Comparison of ENCODE assay signal across 16 mouse cellular contexts in the genomic region with DNA sequence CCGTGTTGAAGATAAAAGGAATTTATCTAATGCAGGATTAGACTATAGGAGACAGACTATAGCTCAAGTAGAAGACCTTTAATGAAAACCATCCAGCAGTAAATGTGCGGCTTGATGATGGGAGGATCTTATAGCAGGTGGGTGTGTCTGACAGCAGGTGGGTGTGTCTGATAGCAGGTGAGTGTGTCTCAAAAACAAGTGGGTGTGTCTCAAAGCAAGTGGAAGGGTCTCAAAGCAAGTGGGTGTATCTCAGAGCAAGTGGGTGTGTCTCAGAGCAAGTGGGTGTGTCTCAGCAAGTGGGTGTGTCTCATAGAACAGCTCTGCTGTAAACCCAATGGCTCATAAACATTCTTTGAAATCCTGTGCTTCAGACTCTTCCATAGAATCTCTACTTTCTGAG. TPM values are rescaled to one million over a fixed set of nuclear protein-coding genes. Genes with fewer than 3 reads are reported as not detected.
DNase-seq lines count a peak whose midpoint lies in the region; ATAC-seq and TF ChIP-seq lines count a peak whose summit lies in the region.
"Had no signal": no experiment of that assay in that cellular context is flagged by ENCODE, and none has a peak within 500 bp of the region (broad histone marks: within the 10 kb centered on the region; RNA-seq: fewer than 3 reads in every experiment).

No protein-coding gene starts in this region.

- H3K4me1 ChIP-seq in heart, embryonic 12.5 days (replicated peaks), result peaks cover 9% of the 10 kb centered on the region; the same call in 1 of the 2 replicates
- no peaks in the 10 kb centered on the region for H3K4me1 ChIP-seq in intestine, postnatal 0 days (replicated peaks; ENCODE audit: control insufficient read depth, insufficient read depth, low read length)
- peaks cover 18% of the 10 kb centered on the region for H3K4me1 ChIP-seq in liver, postnatal 0 days (ENCODE audit: insufficient read depth)
- H3K4me1 ChIP-seq: embryonic facial prominence, embryonic 15.5 days had no signal

- no peak for DNase-seq in heart, postnatal 36 days
- peak; percentile 86 for DNase-seq in R1 (ENCODE audit: low read depth, low spot score)
- DNase-seq in liver, postnatal 0 days, result peak; percentile 76
- no peak for DNase-seq in cerebellum, postnatal 36 days
- no peak for DNase-seq in retina, postnatal 1 day
- no peak for DNase-seq in right cerebral cortex, adult 18-20 months
- DNase-seq: adrenal gland, postnatal 10 days; B cell, adult 2 months; gastrocnemius, postnatal 14 days; kidney, postnatal 14 days; thymus, adult 2 months had no signal

- H3K4me2 ChIP-seq in heart, embryonic 12.5 days, result no peak overlapping the region
- no peak overlapping the region for H3K4me2 ChIP-seq in intestine, postnatal 0 days (replicated peaks; ENCODE audit: low read depth)
- H3K4me2 ChIP-seq in liver, postnatal 0 days (ENCODE audit: low read depth, low read length), result peak overlapping the region; percentile 30
- H3K4me2 ChIP-seq: embryonic facial prominence, embryonic 15.5 days; limb, embryonic 13.5 days had no signal

- no peaks in the 10 kb centered on the region for H3K27me3 ChIP-seq in heart, embryonic 12.5 days (replicated peaks)
- no peaks in the 10 kb centered on the region for H3K27me3 ChIP-seq in intestine, postnatal 0 days (replicated peaks; ENCODE audit: control insufficient read depth, insufficient read depth, low read length)
- no peaks in the 10 kb centered on the region for H3K27me3 ChIP-seq in liver, postnatal 0 days (ENCODE audit: insufficient read depth, low read length)
- H3K27me3 ChIP-seq: embryonic facial prominence, embryonic 15.5 days; limb, embryonic 13.5 days had no signal

- no peak for TF ChIP-seq CTCF in intestine, postnatal 0 days (IDR thresholded peaks at IDR 0.05; ENCODE audit: low read depth)
- no peak for TF ChIP-seq CTCF in liver, postnatal 0 days (IDR thresholded peaks at IDR 0.05; ENCODE audit: low read depth)

- ATAC-seq in heart, embryonic 12.5 days (ENCODE audit: insufficient number of reproducible peaks, low FRiP score), result peak; percentile 83
- ATAC-seq in intestine, postnatal 0 days, result peak; percentile 66
- peak; percentile 96 for ATAC-seq in liver, postnatal 0 days
- ATAC-seq: forebrain, embryonic 16.5 days had no signal

- WGBS in heart, embryonic 12.5 days, result 62% methylated on average over 2 of the region's 2 CpGs
- 38% methylated on average over 2 of the region's 2 CpGs for WGBS in intestine, postnatal 0 days
- WGBS in liver, postnatal 0 days (ENCODE audit: insufficient replicate concordance), result 55% methylated on average over 2 of the region's 2 CpGs

- intact Hi-C loops in heart, postnatal 36 days (cut with DNase I), result no loop called here

- H3K9ac ChIP-seq in heart, embryonic 12.5 days, result no peak overlapping the region
- H3K9ac ChIP-seq in intestine, postnatal 0 days (ENCODE audit: low read depth, low read length), result no peak overlapping the region
- peak overlapping the region; percentile 26 for H3K9ac ChIP-seq in liver, postnatal 0 days (replicated peaks)
- H3K9ac ChIP-seq: embryonic facial prominence, embryonic 15.5 days; limb, embryonic 13.5 days had no signal

- no peaks in the 10 kb centered on the region for H3K36me3 ChIP-seq in heart, embryonic 12.5 days
- no peaks in the 10 kb centered on the region for H3K36me3 ChIP-seq in intestine, postnatal 0 days (ENCODE audit: control insufficient read depth, insufficient read depth)
- no peaks in the 10 kb centered on the region for H3K36me3 ChIP-seq in liver, postnatal 0 days (replicated peaks; ENCODE audit: insufficient read depth, low read length)
- H3K36me3 ChIP-seq: embryonic facial prominence, embryonic 15.5 days; limb, embryonic 13.5 days had no signal

- H3K9me3 ChIP-seq in heart, embryonic 12.5 days (replicated peaks), result no peaks in the 10 kb centered on the region
- no peaks in the 10 kb centered on the region for H3K9me3 ChIP-seq in intestine, postnatal 0 days (ENCODE audit: control insufficient read depth)
- H3K9me3 ChIP-seq in liver, postnatal 0 days (ENCODE audit: low read length), result no peaks in the 10 kb centered on the region
- H3K9me3 ChIP-seq: embryonic facial prominence, embryonic 15.5 days; limb, embryonic 13.5 days had no signal

- TF ChIP-seq EP300 in liver, postnatal 0 days (IDR thresholded peaks at IDR 0.05; ENCODE audit: low read depth), result peak; percentile 95

- no peak overlapping the region for H3K4me3 ChIP-seq in heart, embryonic 12.5 days
- H3K4me3 ChIP-seq in intestine, postnatal 0 days (ENCODE audit: low read depth, low read length), result no peak overlapping the region
- no peak overlapping the region for H3K4me3 ChIP-seq in liver, postnatal 0 days (ENCODE audit: low read depth, low read length)
- H3K4me3 ChIP-seq: embryonic facial prominence, embryonic 15.5 days; limb, embryonic 13.5 days had no signal

- H3K27ac ChIP-seq in heart, embryonic 12.5 days (ENCODE audit: poor library complexity, severe bottlenecking), result no peak overlapping the region
- H3K27ac ChIP-seq in intestine, postnatal 0 days (ENCODE audit: low read depth, low read length), result no peak overlapping the region
- peak overlapping the region; percentile 75 for H3K27ac ChIP-seq in liver, postnatal 0 days (ENCODE audit: low read depth)
- H3K27ac ChIP-seq: embryonic facial prominence, embryonic 15.5 days; limb, embryonic 13.5 days had no signal

RNA-seq across cellular contexts. Expression of a gene that starts 25.7 kb away (rescaled TPM):
- polyA plus RNA-seq in heart, embryonic 12.5 days (2016; fragmentation: Nextera tagmentation; extraction: Ambion mirVana), result 0.48 and 1.3 TPM in 2 replicates
- 10 to 100 TPM; 12.5 to 13.7 TPM for total RNA-seq in heart, postnatal 36 days (2021)
- 0.10 and 0.25 TPM in 2 replicates for polyA plus RNA-seq in intestine, postnatal 0 days (2015; fragmentation: Nextera tagmentation; extraction: Ambion mirVana)
- 0.39 and 0.74 TPM in 2 replicates for polyA plus RNA-seq in liver, postnatal 0 days (2015; fragmentation: Nextera tagmentation; extraction: Ambion mirVana)

Comparison
In these comparisons a context has a peak if more than half of its experiments do, and no peak if none do; other contexts are left out.
1. DNase-seq: peak in R1 (single experiment) and liver, postnatal 0 days (single experiment); none in heart, postnatal 36 days (0 of 2), cerebellum, postnatal 36 days (0 of 2), retina, postnatal 1 day (single experiment) and right cerebral cortex, adult 18-20 months (single experiment).
2. Peak in every context shown above with its lines, with median percentiles within 50 percentile points of each other: ATAC-seq.